Mouse (Mus musculus) myocyte (in vitro differentiated cells): ENCODE measurements around the gene Vmn2r80.

Experiments used
- MAX ChIP-seq: IDR thresholded peaks from one replicate; pipeline ENCODE4 v1.6.1; 2011; ENCODE audit warnings: low read depth, mild to moderate bottlenecking, control low read depth
- MYOD1 ChIP-seq, 3 experiments: IDR thresholded peaks; one replicate each; pipeline ENCODE4 v1.6.1; 2011; ENCODE audit warnings: control low read depth in 2 of 3, low read depth in 2 of 3, mild to moderate bottlenecking in 2 of 3, moderate library complexity in 1 of 3; ENCODE audit not compliant: insufficient read length in 2 of 3, control insufficient read depth in 1 of 3
- POLR2A ChIP-seq: IDR thresholded peaks from one replicate; pipeline ENCODE4 v1.6.1; 2011; ENCODE audit warnings: low read depth, mild to moderate bottlenecking, control low read depth, moderate library complexity; ENCODE audit not compliant: insufficient read length
- POLR2AphosphoS2 ChIP-seq: IDR thresholded peaks from one replicate; pipeline ENCODE4 v1.6.1; 2011; ENCODE audit warnings: low read depth, control low read depth; ENCODE audit not compliant: insufficient read length
- REST ChIP-seq: IDR thresholded peaks from one replicate; pipeline ENCODE4 v1.6.1; 2011; ENCODE audit warnings: mild to moderate bottlenecking, control low read depth, moderate library complexity; ENCODE audit not compliant: insufficient read depth, insufficient read length
- TCF3 ChIP-seq: IDR thresholded peaks from one replicate; pipeline ENCODE4 v1.6.1; 2011; ENCODE audit warnings: low read depth, control low read depth; ENCODE audit not compliant: insufficient read length
- USF1 ChIP-seq: IDR thresholded peaks from one replicate; pipeline ENCODE4 v1.6.1; 2011; ENCODE audit warnings: low read depth, mild to moderate bottlenecking, control low read depth, moderate library complexity

DNA sequence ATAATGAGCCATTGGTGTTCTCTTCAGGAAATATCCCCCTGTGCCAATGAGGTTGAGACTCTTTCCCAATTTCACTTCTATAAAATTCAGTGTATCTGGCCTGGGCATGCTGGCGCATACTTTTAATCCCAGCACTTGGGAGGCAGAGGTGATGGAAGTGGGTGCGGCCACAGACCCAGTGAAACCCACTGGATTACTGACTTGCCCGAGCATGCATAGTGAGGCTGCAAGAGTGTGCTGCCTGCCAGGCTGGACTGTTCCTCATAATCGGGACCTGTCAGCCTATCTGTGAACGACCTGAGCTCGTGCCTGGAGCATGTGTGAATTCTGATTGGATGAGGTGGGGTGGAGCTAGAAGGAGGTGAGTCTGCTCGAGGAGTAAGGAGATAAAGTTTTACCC is 73.6 kb downstream of the Vmn2r80 start:
- TF ChIP-seq USF1, result no peak
- no peak for TF ChIP-seq POLR2A
- TF ChIP-seq POLR2AphosphoS2, result no peak
- TF ChIP-seq MYOD1 (IDR thresholded peaks at IDR 0.05; ENCODE audit: control insufficient read depth in 1 of 3, insufficient read length in 2 of 3, low read depth in 2 of 3), result no peak
- TF ChIP-seq TCF3, result no peak
- no peak for TF ChIP-seq REST
- no peak for TF ChIP-seq MAX
